Mouse (Mus musculus): Measurements from ENCODE around the gene Gga2. TPM values are rescaled to one million over a fixed set of nuclear protein-coding genes. Genes with fewer than 3 reads are reported as not detected.

The Gga2 gene
- polyA plus RNA-seq, 1 experiment from 2014 or later, result 22.3 TPM

DNA sequence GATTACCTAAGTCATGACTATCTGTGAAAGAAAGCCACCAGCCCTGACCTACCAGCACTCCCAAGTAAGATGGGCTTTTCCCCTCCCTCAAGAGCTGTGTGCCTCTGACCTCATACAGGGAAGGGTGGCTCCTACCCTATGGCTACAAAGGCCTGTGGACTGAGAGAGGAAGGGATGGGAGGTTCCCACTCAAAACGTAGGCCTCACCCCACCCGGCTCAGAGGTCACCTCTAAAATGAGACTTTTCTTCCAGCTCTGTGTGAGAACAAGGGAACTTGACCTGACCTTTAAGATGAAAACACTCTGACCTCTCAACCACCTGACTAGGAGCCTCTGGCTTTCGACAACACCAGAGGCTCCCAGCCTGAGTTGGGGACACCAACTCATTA is 58.5 kb downstream of the Gga2 start:
- H3K27me3 ChIP-seq (replicated peaks; ENCODE audit: insufficient read depth, low read length), result no peaks in the 10 kb centered on the region
- no peak overlapping the region for H3K4me2 ChIP-seq (replicated peaks; ENCODE audit: low read depth, low read length)
- TF ChIP-seq EP300 (IDR thresholded peaks at IDR 0.05), result no peak
- no peak for TF ChIP-seq CTCF (IDR thresholded peaks at IDR 0.05)
- no peak overlapping the region for H3K27ac ChIP-seq (ENCODE audit: low read length)
- peaks cover 4% of the 10 kb centered on the region; the same call in 1 of the 2 replicates for H3K36me3 ChIP-seq (ENCODE audit: insufficient read depth, low read length)
- DNase-seq (ENCODE audit: low spot score) (no peak), ATAC-seq (no peak)
- no peak overlapping the region for H3K9ac ChIP-seq (replicated peaks; ENCODE audit: low read depth)
- no peak overlapping the region for H3K4me3 ChIP-seq (ENCODE audit: low read depth, low read length)
- H3K9me3 ChIP-seq (ENCODE audit: low read length), result no peaks in the 10 kb centered on the region
- H3K4me1 ChIP-seq (ENCODE audit: insufficient read depth, low read depth, low read length), result no peaks in the 10 kb centered on the region
- WGBS, result 60% methylated on average over 3 of the region's 3 CpGs

DNA sequence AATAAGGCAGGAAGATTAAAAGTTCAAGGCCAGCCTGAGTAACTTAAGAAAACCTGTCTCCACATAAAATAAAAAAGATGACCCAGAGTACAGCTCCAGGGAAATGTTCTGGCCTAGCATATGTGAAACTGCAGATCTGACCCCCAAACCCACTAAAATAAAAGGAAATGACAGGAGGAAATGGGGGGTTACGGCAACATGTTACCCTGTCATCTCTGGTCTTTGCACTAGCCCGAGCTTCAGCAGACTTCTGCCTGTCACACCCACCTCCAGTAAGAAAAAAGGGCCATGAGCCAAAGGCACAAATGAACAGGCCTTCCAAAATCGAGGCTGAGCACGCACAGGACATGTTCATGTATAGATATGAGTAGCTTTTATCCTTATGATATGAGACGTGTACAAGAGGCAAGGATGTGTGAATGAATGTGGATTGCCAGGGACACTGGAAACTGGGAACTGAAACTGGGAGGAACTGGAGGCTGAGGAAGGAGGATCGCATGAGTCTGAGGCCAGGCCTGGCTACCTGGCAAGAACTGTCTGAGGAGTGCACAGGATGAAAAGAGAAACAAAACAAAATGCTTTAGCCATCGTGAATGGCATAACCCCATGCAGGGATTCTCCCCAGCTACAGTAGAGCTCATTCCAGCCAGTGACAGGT is 59.0 kb downstream of the Gga2 start:
- Histone ChIP-seq H3K9ac (replicated peaks; ENCODE audit: low read depth) (no peak overlapping the region), H3K27me3 (replicated peaks; ENCODE audit: insufficient read depth, low read length) (no peaks in the 10 kb centered on the region), H3K4me2 (replicated peaks; ENCODE audit: low read depth, low read length) (no peak overlapping the region), H3K9me3 (ENCODE audit: low read length) (no peaks in the 10 kb centered on the region), H3K4me1 (ENCODE audit: insufficient read depth, low read depth, low read length) (no peaks in the 10 kb centered on the region), H3K27ac (ENCODE audit: low read length) (no peak overlapping the region), H3K4me3 (ENCODE audit: low read depth, low read length) (no peak overlapping the region), H3K36me3 (ENCODE audit: insufficient read depth, low read length) (peaks cover 4% of the 10 kb centered on the region; the same call in 1 of the 2 replicates)
- DNase-seq (ENCODE audit: low spot score), result no peak
- ATAC-seq, result no peak
- 81% methylated on average over 7 of the region's 7 CpGs for WGBS
- TF ChIP-seq CTCF (IDR thresholded peaks at IDR 0.05), result no peak
- TF ChIP-seq EP300 (IDR thresholded peaks at IDR 0.05), result no peak

- Histone ChIP-seq H3K36me3 (ENCODE audit: insufficient read depth, low read length) (no peaks in the 10 kb centered on the region), H3K4me2 (replicated peaks; ENCODE audit: low read depth, low read length) (no peak overlapping the region), H3K4me1 (ENCODE audit: insufficient read depth, low read depth, low read length) (no peaks in the 10 kb centered on the region), H3K27me3 (replicated peaks; ENCODE audit: insufficient read depth, low read length) (no peaks in the 10 kb centered on the region), H3K9me3 (ENCODE audit: low read length) (no peaks in the 10 kb centered on the region), H3K27ac (ENCODE audit: low read length) (no peak overlapping the region), H3K4me3 (ENCODE audit: low read depth, low read length) (no peak overlapping the region), H3K9ac (replicated peaks; ENCODE audit: low read depth) (no peak overlapping the region)
- TF ChIP-seq CTCF (IDR thresholded peaks at IDR 0.05) (no peak), EP300 (IDR thresholded peaks at IDR 0.05) (no peak)
- WGBS, result 65% methylated on average over 12 of the region's 12 CpGs
- DNase-seq (ENCODE audit: low spot score) (no peak), ATAC-seq (no peak)
Observed at GRCm38 (mm10) chr7:121955802-121956201, 65.2 kb downstream of the Gga2 start.

DNA sequence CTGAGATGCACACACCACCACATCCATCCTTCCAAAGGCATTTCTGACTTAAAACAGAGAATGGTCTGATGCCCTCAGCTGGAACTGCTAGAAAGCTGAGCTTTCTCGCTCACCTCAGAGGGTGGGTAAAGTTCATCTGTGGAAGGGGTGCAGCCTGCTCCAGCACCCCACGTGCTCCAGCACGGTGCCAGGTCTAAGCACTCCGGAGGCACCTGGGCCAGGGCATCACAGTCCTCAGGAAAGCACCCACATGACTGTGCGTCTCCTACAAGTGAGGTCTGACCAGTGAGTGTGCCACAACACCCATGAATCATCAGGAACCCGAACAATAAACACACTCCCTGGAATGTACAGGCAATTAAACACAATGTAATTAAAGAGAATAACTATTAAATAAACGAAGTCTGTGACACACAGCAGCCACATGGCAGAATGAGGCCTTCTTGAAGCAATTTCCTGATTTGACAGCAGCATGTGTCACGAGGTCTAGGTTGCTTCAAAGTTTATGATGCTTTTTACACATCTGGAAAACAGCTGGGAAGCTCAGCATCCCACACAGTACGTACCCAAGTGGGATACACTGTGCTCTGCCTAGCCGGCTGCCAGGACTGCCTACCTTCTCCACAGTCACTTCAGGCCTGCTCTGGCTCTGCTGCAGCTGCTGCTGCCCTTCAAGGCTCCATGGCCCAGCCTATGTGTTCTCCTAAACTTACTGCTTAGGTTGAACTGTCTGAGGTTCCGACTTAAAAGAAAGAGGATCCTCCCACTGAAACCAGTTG is 65.9 kb downstream of the Gga2 start:
- DNase-seq (ENCODE audit: low spot score), result no peak
- no peaks in the 10 kb centered on the region for H3K27me3 ChIP-seq (replicated peaks; ENCODE audit: insufficient read depth, low read length)
- WGBS, result 81% methylated on average over 11 of the region's 11 CpGs

GRCm38 (mm10) chr7:121947513-121947912 is 73.5 kb downstream of the Gga2 start:
- ATAC-seq, result peak; percentile 95
- TF ChIP-seq EP300 (IDR thresholded peaks at IDR 0.05) (peak; percentile 97), CTCF (IDR thresholded peaks at IDR 0.05) (no peak)
- Histone ChIP-seq H3K9ac (replicated peaks; ENCODE audit: low read depth) (no peak overlapping the region), H3K9me3 (ENCODE audit: low read length) (no peaks in the 10 kb centered on the region), H3K27me3 (replicated peaks; ENCODE audit: insufficient read depth, low read length) (no peaks in the 10 kb centered on the region), H3K36me3 (ENCODE audit: insufficient read depth, low read length) (no peaks in the 10 kb centered on the region), H3K4me2 (replicated peaks; ENCODE audit: low read depth, low read length) (no peak overlapping the region), H3K4me1 (ENCODE audit: insufficient read depth, low read depth, low read length) (no peaks in the 10 kb centered on the region), H3K4me3 (ENCODE audit: low read depth, low read length) (no peak overlapping the region), H3K27ac (ENCODE audit: low read length) (peak overlapping the region; percentile 89)
- WGBS, result 44% methylated on average over 4 of the region's 4 CpGs
- DNase-seq (ENCODE audit: low spot score), result peak; percentile 82

More for the DNA sequence above, 65.9 kb downstream of the Gga2 start:
- Histone ChIP-seq H3K27ac (ENCODE audit: low read length) (no peak overlapping the region), H3K4me3 (ENCODE audit: low read depth, low read length) (no peak overlapping the region), H3K4me1 (ENCODE audit: insufficient read depth, low read depth, low read length) (no peaks in the 10 kb centered on the region), H3K9ac (replicated peaks; ENCODE audit: low read depth) (no peak overlapping the region), H3K36me3 (ENCODE audit: insufficient read depth, low read length) (no peaks in the 10 kb centered on the region), H3K9me3 (ENCODE audit: low read length) (no peaks in the 10 kb centered on the region), H3K4me2 (replicated peaks; ENCODE audit: low read depth, low read length) (no peak overlapping the region)
- no peak for ATAC-seq
- TF ChIP-seq CTCF (IDR thresholded peaks at IDR 0.05), result no peak
- no peak for TF ChIP-seq EP300 (IDR thresholded peaks at IDR 0.05)

- ATAC-seq (no peak), DNase-seq (ENCODE audit: low spot score) (no peak)
- Histone ChIP-seq H3K4me2 (replicated peaks; ENCODE audit: low read depth, low read length) (no peak overlapping the region), H3K4me1 (ENCODE audit: insufficient read depth, low read depth, low read length) (no peaks in the 10 kb centered on the region), H3K4me3 (ENCODE audit: low read depth, low read length) (no peak overlapping the region), H3K36me3 (ENCODE audit: insufficient read depth, low read length) (no peaks in the 10 kb centered on the region), H3K9ac (replicated peaks; ENCODE audit: low read depth) (no peak overlapping the region), H3K27ac (ENCODE audit: low read length) (peak overlapping the region; percentile 38), H3K9me3 (ENCODE audit: low read length) (no peaks in the 10 kb centered on the region), H3K27me3 (replicated peaks; ENCODE audit: insufficient read depth, low read length) (no peaks in the 10 kb centered on the region)
- no peak for TF ChIP-seq EP300 (IDR thresholded peaks at IDR 0.05)
- TF ChIP-seq CTCF (IDR thresholded peaks at IDR 0.05), result no peak
- WGBS, result 66% methylated on average over 5 of the region's 5 CpGs
Observed at GRCm38 (mm10) chr7:121946196-121946595, 74.8 kb downstream of the Gga2 start.
